Mouse (Mus musculus): ENCODE results near the gene Cox15. TPM values are rescaled to one million over a fixed set of nuclear protein-coding genes. Genes with fewer than 3 reads are reported as not detected.

Gene Cox15
- polyA plus RNA-seq (2015; fragmentation: Illumina TruSeq; extraction: RNeasy Lipid Tissue Mini Kit (QIAGEN cat#74804); ENCODE audit: insufficient read depth, low replicate concordance): 14.5 TPM

DNA sequence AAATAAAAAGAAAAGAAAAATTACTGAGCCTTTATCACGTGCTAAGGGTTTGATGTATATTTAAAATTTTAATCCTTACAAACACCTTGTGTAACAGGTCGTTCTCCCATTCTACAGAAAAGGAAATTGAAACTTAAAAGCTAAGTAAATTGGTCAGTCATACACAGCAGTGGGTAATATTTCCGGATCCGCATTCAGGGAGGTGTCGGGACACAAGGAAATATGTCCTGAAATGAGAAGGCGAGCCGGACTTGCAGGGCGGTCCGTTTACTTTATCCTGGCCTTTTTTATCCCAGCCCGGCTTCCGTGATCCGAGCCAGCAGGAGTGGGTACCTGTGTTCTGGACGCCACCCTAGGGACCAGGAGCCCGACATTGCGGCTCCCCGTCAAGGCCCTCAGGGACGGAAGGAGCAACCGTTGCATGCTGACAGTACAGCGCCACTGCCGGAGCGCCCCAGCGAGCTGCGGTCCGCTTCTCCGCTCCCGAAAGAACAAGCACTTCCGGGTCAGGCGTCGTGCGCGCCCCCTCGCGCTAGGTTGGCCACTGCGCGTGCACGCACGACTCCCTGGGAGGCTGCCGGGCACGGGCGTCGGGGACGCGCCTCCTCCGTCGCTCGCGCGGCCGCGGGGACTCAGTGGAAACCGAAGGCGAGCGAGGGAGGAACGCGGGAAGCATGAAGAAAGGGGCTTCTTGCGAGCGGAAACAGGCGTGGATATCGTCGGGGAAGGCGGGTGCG lies at the start of gene Cox15, which contains the start of gene Cutc:
TSS of gene Cox15 (minus strand) at position 512 of the 737 bp plus-strand sequence.
TSS of gene Cutc (plus strand) at position 508 of the 737 bp plus-strand sequence.

DNA sequence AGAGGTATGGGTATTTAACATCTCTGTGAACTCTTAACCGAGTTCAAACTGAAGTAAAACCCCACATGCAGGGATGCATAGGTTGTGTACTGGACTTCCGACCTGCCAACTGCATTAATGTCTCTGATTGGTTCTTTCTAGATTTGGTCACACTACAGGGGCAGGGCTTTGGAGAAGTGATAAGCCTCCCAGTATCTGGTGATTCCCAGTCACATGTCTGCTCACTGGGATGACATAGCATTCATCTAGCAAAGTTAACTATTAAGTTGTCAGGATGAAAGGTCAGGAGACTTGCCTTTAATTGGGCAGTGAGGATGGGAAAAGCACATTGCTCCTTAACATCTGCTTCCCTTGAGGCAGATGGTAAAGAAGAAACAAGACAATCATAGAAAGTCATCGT lies 29.2 kb upstream of the Cox15 start, which contains the start of gene Abcc2:
TSS of gene Abcc2 (plus strand) at position 213 of the 400 bp plus-strand sequence.

DNA sequence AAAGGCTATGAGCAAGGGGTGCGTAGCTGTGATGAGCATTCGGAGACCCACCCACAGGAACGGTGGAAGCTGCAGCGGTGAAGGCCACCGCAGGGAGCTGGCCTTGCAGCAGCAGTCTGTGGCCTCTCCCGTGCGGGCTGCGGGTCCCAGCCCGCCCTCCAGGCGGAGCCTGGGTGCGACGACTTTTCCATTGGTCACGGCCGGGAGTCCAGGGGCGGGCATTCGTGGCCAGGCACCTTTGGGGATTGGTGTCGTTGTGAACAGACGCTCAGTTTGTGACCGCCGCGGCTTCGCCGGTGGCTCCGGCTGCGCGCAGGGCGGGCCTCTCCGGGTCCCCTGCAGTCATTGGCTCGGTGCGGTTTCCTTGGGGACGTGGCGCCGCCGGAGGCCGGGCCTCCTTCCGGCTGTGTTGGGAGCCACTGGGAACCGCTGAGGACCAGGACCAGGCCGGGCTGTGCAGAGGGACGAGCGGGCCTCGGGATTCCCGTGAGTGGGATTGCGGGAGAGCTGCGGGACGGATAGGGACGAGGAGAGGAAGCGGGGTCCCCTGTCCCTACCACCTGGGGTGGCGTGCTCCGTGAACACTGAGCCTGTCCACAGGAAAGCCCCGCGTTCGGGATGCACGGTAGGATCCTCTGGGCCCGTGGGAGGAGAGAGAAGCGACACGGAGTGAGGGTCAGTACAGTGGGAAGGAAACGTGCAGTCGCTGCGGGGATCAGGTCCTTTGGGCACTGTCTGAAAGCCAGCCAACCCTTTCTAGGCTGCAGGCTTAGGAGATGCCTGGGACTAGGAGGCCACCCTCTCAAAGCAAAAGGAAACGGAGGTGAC lies 63.2 kb downstream of the Cox15 start, which contains the start of gene Entpd7:
TSS of gene Entpd7 (plus strand) at position 254 of the 828 bp plus-strand sequence.

Other genes starting within 250 kb of the Cox15 start
- gene Got1, start 228.4 kb downstream of the Cox15 start, polyA plus RNA-seq (2015; fragmentation: Illumina TruSeq; extraction: RNeasy Lipid Tissue Mini Kit (QIAGEN cat#74804); ENCODE audit: insufficient read depth, low replicate concordance): 23.7 TPM
- 8.4 TPM for gene Nkx2-3, start 140.7 kb downstream of the Cox15 start, polyA plus RNA-seq (2015; fragmentation: Illumina TruSeq; extraction: RNeasy Lipid Tissue Mini Kit (QIAGEN cat#74804); ENCODE audit: insufficient read depth, low replicate concordance)
- 34.8 TPM for gene Slc25a28, start 78.1 kb downstream of the Cox15 start, polyA plus RNA-seq (2015; fragmentation: Illumina TruSeq; extraction: RNeasy Lipid Tissue Mini Kit (QIAGEN cat#74804); ENCODE audit: insufficient read depth, low replicate concordance)
- gene Entpd7, start 63.3 kb downstream of the Cox15 start, polyA plus RNA-seq (2015; fragmentation: Illumina TruSeq; extraction: RNeasy Lipid Tissue Mini Kit (QIAGEN cat#74804); ENCODE audit: insufficient read depth, low replicate concordance): 4.7 TPM
- gene Cutc, start within 50 bp of the Cox15 start, polyA plus RNA-seq (2015; fragmentation: Illumina TruSeq; extraction: RNeasy Lipid Tissue Mini Kit (QIAGEN cat#74804); ENCODE audit: insufficient read depth, low replicate concordance): 27.6 TPM
- gene Abcc2, start 29.2 kb upstream of the Cox15 start, polyA plus RNA-seq (2015; fragmentation: Illumina TruSeq; extraction: RNeasy Lipid Tissue Mini Kit (QIAGEN cat#74804); ENCODE audit: insufficient read depth, low replicate concordance): 0.06 TPM
- gene Dnmbp, start 187.2 kb upstream of the Cox15 start, polyA plus RNA-seq (2015; fragmentation: Illumina TruSeq; extraction: RNeasy Lipid Tissue Mini Kit (QIAGEN cat#74804); ENCODE audit: insufficient read depth, low replicate concordance): 8.8 TPM
- not detected for gene Cpn1, start 233.6 kb upstream of the Cox15 start, polyA plus RNA-seq (2015; fragmentation: Illumina TruSeq; extraction: RNeasy Lipid Tissue Mini Kit (QIAGEN cat#74804); ENCODE audit: insufficient read depth, low replicate concordance)